Mouse (Mus musculus) testis, adult 2 months (tissue): ENCODE data around the gene Ect2l.

Experiments
- CTCF ChIP-seq: fragments of 200-500 bp; IDR thresholded peaks from 2 replicates; pipeline ENCODE4 v1.5.1; 2012; ENCODE audit warnings: low read depth, mild to moderate bottlenecking, inconsistent platforms, low read length, moderate library complexity; ENCODE audit not compliant: control insufficient read depth, insufficient read depth, insufficient replicate concordance
- POLR2A ChIP-seq: fragments of 200-500 bp; IDR thresholded peaks from 2 replicates; pipeline ENCODE4 v1.6.1; 2012; ENCODE audit warnings: low read depth, mild to moderate bottlenecking, inconsistent platforms, low read length, moderate library complexity; ENCODE audit not compliant: control insufficient read depth

- TF ChIP-seq POLR2A, result no peak
- TF ChIP-seq CTCF, result no peak
Observed at GRCm38 (mm10) chr10:18131666-18132650, 78.7 kb downstream of the Ect2l start.
